Mouse (Mus musculus) embryonic facial prominence, embryonic 14.5 days (tissue): ENCODE results near the gene Atrnl1. TPM values are rescaled to one million over a fixed set of nuclear protein-coding genes. Genes with fewer than 3 reads are reported as not detected.
A peak's percentile ranks its signal among the peaks of the same experiment; 100 is the strongest.

Experiments
- ATAC-seq: fragments of 200-750 bp; cut with Nextera tagmentation; 2 replicates; pipeline ENCODE4 v1.8.0; 2017; ENCODE audit warnings: low read depth, moderate number of reproducible peaks, moderate TSS enrichment
- DNase-seq: peaks from one replicate; pipeline ENCODE4 v3.0.0-alpha.2; 2015; ENCODE audit warnings: low spot score
- H3K27ac ChIP-seq: fragments of 300-500 bp; sonication (generic); replicated peaks from 2 replicates; pipeline ENCODE4 v1.5.1; 2014; ENCODE audit warnings: low read depth, mild to moderate bottlenecking, low read length, moderate library complexity
- H3K27me3 ChIP-seq: fragments of 300-500 bp; sonication (generic); replicated peaks from 2 replicates; pipeline ENCODE4 v1.6.1; 2014; ENCODE audit warnings: low read length; ENCODE audit not compliant: control insufficient read depth, insufficient read depth
- H3K36me3 ChIP-seq: fragments of 300-500 bp; sonication (generic); 2 replicates; pipeline ENCODE4 v1.6.1; 2014; ENCODE audit warnings: low read length, mixed read lengths; ENCODE audit not compliant: control insufficient read depth, insufficient read depth
- H3K4me1 ChIP-seq: fragments of 300-500 bp; sonication (generic); 2 replicates; pipeline ENCODE4 v1.6.1; 2014; ENCODE audit warnings: antibody characterized with exemption, low read length; ENCODE audit not compliant: control insufficient read depth, insufficient read depth
- H3K4me2 ChIP-seq: fragments of 300-500 bp; sonication (generic); 2 replicates; pipeline ENCODE4 v1.6.1; 2014; ENCODE audit warnings: low read depth, mild to moderate bottlenecking, low read length, moderate library complexity, mixed read lengths
- H3K4me3 ChIP-seq: fragments of 300-500 bp; sonication (generic); 2 replicates; pipeline ENCODE4 v1.5.1; 2014; ENCODE audit warnings: low read depth, mild to moderate bottlenecking, low read length
- H3K9ac ChIP-seq: fragments of 300-500 bp; sonication (generic); 2 replicates; pipeline ENCODE4 v1.6.1; 2014; ENCODE audit warnings: low read depth, mild to moderate bottlenecking, low read length, moderate library complexity, mixed read lengths
- H3K9me3 ChIP-seq: fragments of 300-500 bp; sonication (generic); 2 replicates; pipeline ENCODE4 v1.6.1; 2016; ENCODE audit warnings: low read length; ENCODE audit not compliant: control insufficient read depth
- WGBS: fragments of 180-500 bp; shearing (Covaris S2); extraction: QIAGEN DNeasy Blood & Tissue Kit; methylation state at CpG from one replicate; pipeline ENCODE4 v1.1.7; 2014; 5-methylcytosine and 5-hydroxymethylcytosine counted together
- polyA plus RNA-seq: library from polyadenylated mRNA; unstranded; fragments of >200 nt; fragmentation: Nextera tagmentation; extraction: Ambion mirVana; gene quantifications from 2 replicates; pipeline ENCODE4 v1.2.1, GENCODE M21; 2014

Atrnl1 gene
- polyA plus RNA-seq, 1 experiment from 2014 or later: 7.2 TPM

GRCm38 (mm10) chr19:57900037-57900436 is 289.2 kb downstream of the Atrnl1 start:
- 81% methylated on average over 1 of the region's 1 CpGs for WGBS
- no peak for DNase-seq
- Histone ChIP-seq H3K4me1 (no peaks in the 10 kb centered on the region), H3K4me2 (no peak overlapping the region), H3K4me3 (no peak overlapping the region), H3K27me3 (no peaks in the 10 kb centered on the region), H3K27ac (no peak overlapping the region), H3K9ac (no peak overlapping the region), H3K36me3 (no peaks in the 10 kb centered on the region), H3K9me3 (no peaks in the 10 kb centered on the region)
- no peak for ATAC-seq

DNA sequence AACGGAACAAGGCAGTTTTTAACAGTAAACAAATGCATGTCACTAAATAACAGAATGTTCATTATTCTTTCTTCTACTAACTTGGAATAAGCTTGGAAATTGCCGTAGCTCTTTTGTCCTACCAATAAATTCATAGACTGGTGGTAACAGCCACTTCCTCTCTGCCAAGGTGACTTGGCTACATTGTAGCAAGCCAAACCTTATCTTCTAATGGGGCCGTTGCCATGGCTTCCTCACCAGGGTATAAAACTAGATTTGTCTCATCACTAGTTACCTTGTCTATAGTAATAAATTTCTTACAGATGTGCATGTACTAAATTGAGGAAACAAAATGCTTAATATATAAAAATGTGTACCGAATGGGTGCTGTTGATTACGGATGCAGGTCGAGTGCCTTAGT is 298.6 kb downstream of the Atrnl1 start:
- no peak overlapping the region for H3K9ac ChIP-seq
- 88% methylated on average over 6 of the region's 6 CpGs for WGBS
- H3K4me1 ChIP-seq: no peaks in the 10 kb centered on the region
- H3K4me2 ChIP-seq: no peak overlapping the region
- no peaks in the 10 kb centered on the region for H3K36me3 ChIP-seq
- H3K4me3 ChIP-seq: no peak overlapping the region
- DNase-seq: no peak
- no peaks in the 10 kb centered on the region for H3K9me3 ChIP-seq
- no peak for ATAC-seq
- H3K27me3 ChIP-seq: no peaks in the 10 kb centered on the region
- H3K27ac ChIP-seq: no peak overlapping the region

- WGBS: 88% methylated on average over 6 of the region's 6 CpGs
- H3K4me3 ChIP-seq: no peak overlapping the region
- ATAC-seq (no peak), DNase-seq (no peak)
- no peaks in the 10 kb centered on the region for H3K36me3 ChIP-seq
- no peak overlapping the region for H3K27ac ChIP-seq
- H3K27me3 ChIP-seq: no peaks in the 10 kb centered on the region
- no peak overlapping the region for H3K9ac ChIP-seq
- no peak overlapping the region for H3K4me2 ChIP-seq
- no peaks in the 10 kb centered on the region for H3K4me1 ChIP-seq
- no peaks in the 10 kb centered on the region for H3K9me3 ChIP-seq
Observed at GRCm38 (mm10) chr19:57910650-57911049, 299.8 kb downstream of the Atrnl1 start.

DNA sequence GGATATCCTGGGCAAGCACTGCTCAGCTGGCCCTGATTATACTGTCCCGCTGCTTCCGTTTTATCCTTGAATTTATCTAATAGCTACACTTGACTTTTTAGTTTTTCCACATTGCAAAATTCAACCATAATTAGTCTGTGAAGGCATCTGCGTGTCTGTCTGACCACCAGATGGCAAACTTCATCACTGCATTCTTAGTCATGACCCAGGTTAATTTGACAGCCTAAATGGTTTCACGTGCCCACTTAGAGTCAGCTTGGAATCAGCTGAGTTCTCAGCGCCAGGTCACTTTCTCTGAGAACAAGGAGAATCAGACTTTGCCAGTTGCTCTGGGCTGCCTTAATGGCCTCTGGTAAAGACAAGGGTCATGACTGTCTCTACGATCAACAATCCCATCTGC is 305.5 kb downstream of the Atrnl1 start:
- peaks cover 9% of the 10 kb centered on the region; the same call in 1 of the 2 replicates for H3K9me3 ChIP-seq
- no peaks in the 10 kb centered on the region for H3K36me3 ChIP-seq
- DNase-seq (peak; percentile 44), ATAC-seq (no peak)
- no peak overlapping the region for H3K4me2 ChIP-seq
- WGBS: 47% methylated on average over 6 of the region's 6 CpGs
- no peaks in the 10 kb centered on the region for H3K4me1 ChIP-seq
- no peak overlapping the region for H3K4me3 ChIP-seq
- no peak overlapping the region for H3K27ac ChIP-seq
- H3K9ac ChIP-seq: no peak overlapping the region
- H3K27me3 ChIP-seq: no peaks in the 10 kb centered on the region

- H3K36me3 ChIP-seq: no peaks in the 10 kb centered on the region
- no peak overlapping the region for H3K27ac ChIP-seq
- H3K4me2 ChIP-seq: no peak overlapping the region
- DNase-seq (peak; percentile 33), ATAC-seq (no peak)
- WGBS: 53% methylated on average over 5 of the region's 5 CpGs
- H3K9me3 ChIP-seq: peaks cover 9% of the 10 kb centered on the region; the same call in 1 of the 2 replicates
- no peaks in the 10 kb centered on the region for H3K4me1 ChIP-seq
- H3K4me3 ChIP-seq: no peak overlapping the region
- no peaks in the 10 kb centered on the region for H3K27me3 ChIP-seq
- no peak overlapping the region for H3K9ac ChIP-seq
Observed at GRCm38 (mm10) chr19:57922991-57923390, 312.2 kb downstream of the Atrnl1 start.

DNA sequence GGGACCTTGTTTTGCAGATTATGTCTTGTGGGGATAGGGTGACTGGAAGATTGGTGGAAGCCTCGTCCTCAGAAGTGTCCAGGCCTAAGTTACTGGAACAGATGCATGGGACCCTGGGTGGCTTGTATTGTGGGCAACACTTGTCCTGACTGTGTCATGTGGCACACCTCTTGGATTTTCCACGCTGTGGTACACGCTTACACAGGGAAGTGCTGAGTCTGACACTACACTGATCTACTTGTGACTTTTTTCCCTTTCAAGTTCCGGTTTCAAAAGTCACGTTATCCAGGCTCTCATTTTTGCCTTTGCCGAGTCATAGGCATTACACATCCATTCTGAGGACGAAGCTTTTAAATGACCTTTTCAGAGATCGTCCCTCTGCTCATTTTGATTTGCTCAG is 314.0 kb downstream of the Atrnl1 start:
- H3K27me3 ChIP-seq: no peaks in the 10 kb centered on the region
- WGBS: 45% methylated on average over 8 of the region's 8 CpGs
- no peaks in the 10 kb centered on the region for H3K4me1 ChIP-seq
- H3K36me3 ChIP-seq: no peaks in the 10 kb centered on the region
- ATAC-seq (no peak), DNase-seq (no peak)
- peaks cover 9% of the 10 kb centered on the region; the same call in 1 of the 2 replicates for H3K9me3 ChIP-seq
- H3K27ac ChIP-seq: no peak overlapping the region
- H3K4me3 ChIP-seq: no peak overlapping the region
- no peak overlapping the region for H3K4me2 ChIP-seq
- H3K9ac ChIP-seq: no peak overlapping the region

GRCm38 (mm10) chr19:57925681-57926080 is 314.8 kb downstream of the Atrnl1 start:
- no peak overlapping the region for H3K4me2 ChIP-seq
- H3K4me1 ChIP-seq: no peaks in the 10 kb centered on the region
- no peak overlapping the region for H3K4me3 ChIP-seq
- H3K9ac ChIP-seq: no peak overlapping the region
- H3K36me3 ChIP-seq: no peaks in the 10 kb centered on the region
- WGBS: 80% methylated on average over 10 of the region's 10 CpGs
- DNase-seq (no peak), ATAC-seq (no peak)
- peaks cover 3% of the 10 kb centered on the region; the same call in 1 of the 2 replicates for H3K9me3 ChIP-seq
- H3K27ac ChIP-seq: no peak overlapping the region
- H3K27me3 ChIP-seq: no peaks in the 10 kb centered on the region

GRCm38 (mm10) chr19:57926164-57926860 is 315.5 kb downstream of the Atrnl1 start:
- Histone ChIP-seq H3K27ac (no peak overlapping the region), H3K9ac (no peak overlapping the region), H3K4me2 (no peak overlapping the region), H3K4me3 (no peak overlapping the region), H3K4me1 (no peaks in the 10 kb centered on the region), H3K36me3 (no peaks in the 10 kb centered on the region), H3K27me3 (no peaks in the 10 kb centered on the region), H3K9me3 (no peaks in the 10 kb centered on the region)
- peak; percentile 60; the same call in 1 of the 2 replicates for ATAC-seq
- DNase-seq: no peak
- WGBS: 85% methylated on average over 5 of the region's 5 CpGs

GRCm38 (mm10) chr19:57926941-57927471 is 316.2 kb downstream of the Atrnl1 start:
- H3K27ac ChIP-seq: no peak overlapping the region
- 38% methylated on average over 10 of the region's 10 CpGs for WGBS
- H3K9me3 ChIP-seq: no peaks in the 10 kb centered on the region
- no peak overlapping the region for H3K9ac ChIP-seq
- H3K4me1 ChIP-seq: no peaks in the 10 kb centered on the region
- H3K27me3 ChIP-seq: no peaks in the 10 kb centered on the region
- DNase-seq (no peak), ATAC-seq (no peak)
- H3K4me2 ChIP-seq: no peak overlapping the region
- H3K36me3 ChIP-seq: no peaks in the 10 kb centered on the region
- no peak overlapping the region for H3K4me3 ChIP-seq
